Mouse (Mus musculus) testis, adult 2 months (tissue): Measurements from ENCODE around the gene Nppb.

Experiments used
- CTCF ChIP-seq: fragments of 200-500 bp; IDR thresholded peaks from 2 replicates; pipeline ENCODE4 v1.5.1; 2012; ENCODE audit warnings: low read depth, mild to moderate bottlenecking, inconsistent platforms, low read length, moderate library complexity; ENCODE audit not compliant: control insufficient read depth, insufficient read depth, insufficient replicate concordance
- POLR2A ChIP-seq: fragments of 200-500 bp; IDR thresholded peaks from 2 replicates; pipeline ENCODE4 v1.6.1; 2012; ENCODE audit warnings: low read depth, mild to moderate bottlenecking, inconsistent platforms, low read length, moderate library complexity; ENCODE audit not compliant: control insufficient read depth

- no peak for TF ChIP-seq CTCF
- no peak for TF ChIP-seq POLR2A
Measured at GRCm38 (mm10) chr4:147993571-147994095, 8.0 kb downstream of the Nppb start.
